Mouse (Mus musculus) gastrocnemius, adult 2 months (tissue): ENCODE measurements around the gene Sfmbt1. TPM values are rescaled to one million over a fixed set of nuclear protein-coding genes. Genes with fewer than 3 reads are reported as not detected.

Experiments used
- DNase-seq: peaks from one replicate; pipeline ENCODE4 v3.0.0; 2022
- H3K27ac ChIP-seq: fragments of 200-600 bp; 2 replicates; pipeline ENCODE4 v1.8.1; 2022; ENCODE audit warnings: mild to moderate bottlenecking
- H3K4me3 ChIP-seq: fragments of 200-600 bp; 2 replicates; pipeline ENCODE4 v1.8.1; 2022; ENCODE audit warnings: mild to moderate bottlenecking, moderate library complexity
- CTCF ChIP-seq: fragments of 200-600 bp; IDR thresholded peaks from 2 replicates; pipeline ENCODE4 v1.8.1; 2022; ENCODE audit warnings: antibody characterized with exemption, mild to moderate bottlenecking, moderate library complexity
- intact Hi-C: fragments of 180-260 bp; cut with DNase I; formaldehyde crosslinking; loops from one replicate; pipeline ENCODE4 v1.15.1; 2025
- total RNA-seq, 2 experiments: library from RNA; stranded (reverse); gene quantifications; 2 replicates each; pipeline ENCODE4 v1.2.3; 2021

The Sfmbt1 gene
- total RNA-seq, 2 experiments from 2014 or later = 11.0 to 11.4 TPM

GRCm38 (mm10) chr14:30721850-30722249 is 7.2 kb downstream of the Sfmbt1 start:
- intact Hi-C loops = no loop called here
- no peak for DNase-seq
- TF ChIP-seq CTCF = no peak
- H3K27ac ChIP-seq = no peak overlapping the region
- no peak overlapping the region for H3K4me3 ChIP-seq

DNA sequence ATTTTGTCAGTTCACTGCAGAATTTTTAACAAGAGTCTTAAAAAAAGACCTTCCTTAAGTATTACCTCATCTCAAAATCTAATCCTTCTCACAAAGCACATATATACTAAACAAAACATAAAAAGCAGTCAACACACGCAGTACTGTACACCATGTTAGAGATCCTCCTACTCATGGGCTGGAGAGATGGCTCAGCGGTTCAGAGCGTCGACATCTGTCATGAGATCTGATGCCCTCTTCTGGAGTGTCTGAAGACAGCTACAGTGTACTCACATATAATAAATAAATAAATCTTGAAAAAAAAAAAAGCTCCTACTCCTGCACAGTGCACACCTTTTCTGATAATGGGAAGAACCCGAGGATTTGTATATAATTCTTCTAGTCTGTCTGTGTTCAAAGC is 7.8 kb downstream of the Sfmbt1 start:
- no peak for DNase-seq
- TF ChIP-seq CTCF = no peak
- Histone ChIP-seq H3K27ac (no peak overlapping the region), H3K4me3 (no peak overlapping the region)
- intact Hi-C loops = no loop called here

DNA sequence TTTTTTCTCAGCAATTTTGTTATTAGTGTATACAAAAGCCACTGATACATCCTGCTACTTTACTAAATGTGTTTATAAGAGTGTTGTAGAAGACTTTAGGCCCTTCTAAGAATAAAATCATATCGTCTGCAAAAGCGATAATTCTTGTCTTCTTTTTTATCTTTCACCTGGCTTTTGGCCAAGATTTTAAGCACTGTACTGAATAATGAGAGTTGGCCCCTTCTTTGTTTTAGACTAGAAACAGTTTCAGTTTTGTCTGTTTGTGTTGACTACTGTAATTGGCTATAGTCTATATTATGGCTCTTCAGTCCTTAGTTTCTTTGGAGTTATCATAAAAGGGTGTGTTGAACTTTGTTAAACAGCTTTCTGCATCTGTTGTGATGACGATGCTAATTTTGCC is 17.2 kb downstream of the Sfmbt1 start:
- Histone ChIP-seq H3K4me3 (no peak overlapping the region), H3K27ac (no peak overlapping the region)
- DNase-seq = no peak
- intact Hi-C loops = no loop called here
- TF ChIP-seq CTCF = no peak

DNA sequence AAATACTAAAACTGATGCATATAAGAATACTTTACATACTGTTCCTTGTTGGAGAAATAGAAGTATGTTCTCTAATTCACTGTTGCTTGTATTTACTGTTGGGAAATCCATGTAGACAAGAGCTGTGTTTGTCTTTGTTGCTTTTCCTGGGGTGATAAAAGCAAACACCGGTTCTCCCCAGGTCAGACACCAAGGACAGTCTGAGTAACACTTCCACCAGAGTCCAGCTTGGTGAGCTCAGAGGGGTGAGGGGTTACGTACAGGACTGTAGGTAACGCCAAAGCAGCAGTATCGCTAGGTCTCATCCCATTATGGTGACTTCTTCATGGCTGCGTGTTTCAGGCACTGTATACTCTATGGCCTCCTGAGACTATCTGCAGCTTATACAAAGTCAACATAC is 20.0 kb downstream of the Sfmbt1 start:
- no peak for TF ChIP-seq CTCF
- intact Hi-C loops = no loop called here

DNA sequence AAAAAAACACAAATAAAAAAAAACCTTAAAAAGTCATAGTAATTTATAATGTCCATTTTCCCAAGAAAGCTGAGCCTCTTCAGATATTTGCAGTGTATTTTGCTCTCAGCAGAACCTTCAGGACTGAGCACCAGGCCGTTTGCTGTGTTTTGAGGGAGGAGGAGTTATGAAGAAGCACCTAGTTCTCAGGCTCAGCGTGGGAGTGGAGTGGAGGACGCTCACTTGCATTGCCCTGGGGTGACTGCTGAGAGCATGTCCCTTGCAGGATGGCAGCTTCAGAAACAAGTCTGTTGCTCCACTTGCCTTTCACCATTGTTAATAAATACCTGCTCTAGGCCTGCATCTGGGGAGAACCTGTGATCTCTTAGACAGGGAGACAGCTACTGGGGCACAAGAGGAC is 21.2 kb downstream of the Sfmbt1 start:
- no peak for DNase-seq
- intact Hi-C loops = no loop called here
- Histone ChIP-seq H3K4me3 (no peak overlapping the region), H3K27ac (no peak overlapping the region)
- TF ChIP-seq CTCF = no peak

More for the DNA sequence above, 20.0 kb downstream of the Sfmbt1 start:
- DNase-seq = no peak
- H3K27ac ChIP-seq = no peak overlapping the region
- H3K4me3 ChIP-seq = no peak overlapping the region

GRCm38 (mm10) chr14:30736413-30736812 is 21.8 kb downstream of the Sfmbt1 start:
- intact Hi-C loops = no loop called here
- no peak for DNase-seq
- Histone ChIP-seq H3K27ac (no peak overlapping the region), H3K4me3 (no peak overlapping the region)
- no peak for TF ChIP-seq CTCF

DNA sequence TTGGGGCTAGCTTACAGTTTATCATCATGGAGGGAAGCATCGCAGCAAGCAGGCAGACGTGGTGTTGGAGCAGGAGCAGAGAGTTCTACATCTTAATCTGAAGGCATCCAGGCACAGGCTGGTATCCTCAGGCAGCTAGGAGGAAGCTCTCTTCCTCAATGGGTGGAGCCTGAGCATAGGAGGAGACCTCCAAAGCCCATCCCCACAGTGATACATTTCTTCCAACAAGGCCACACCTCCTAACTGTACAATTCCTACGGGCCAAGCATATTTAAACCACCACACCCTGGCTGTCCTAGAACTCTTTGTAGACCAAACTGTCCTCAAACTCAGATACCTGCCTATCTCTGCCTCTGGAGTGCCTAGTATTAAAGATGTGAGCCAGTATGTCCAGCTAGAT is 29.2 kb downstream of the Sfmbt1 start:
- Histone ChIP-seq H3K27ac (no peak overlapping the region), H3K4me3 (no peak overlapping the region)
- no peak for DNase-seq
- intact Hi-C loops = no loop called here
- no peak for TF ChIP-seq CTCF

DNA sequence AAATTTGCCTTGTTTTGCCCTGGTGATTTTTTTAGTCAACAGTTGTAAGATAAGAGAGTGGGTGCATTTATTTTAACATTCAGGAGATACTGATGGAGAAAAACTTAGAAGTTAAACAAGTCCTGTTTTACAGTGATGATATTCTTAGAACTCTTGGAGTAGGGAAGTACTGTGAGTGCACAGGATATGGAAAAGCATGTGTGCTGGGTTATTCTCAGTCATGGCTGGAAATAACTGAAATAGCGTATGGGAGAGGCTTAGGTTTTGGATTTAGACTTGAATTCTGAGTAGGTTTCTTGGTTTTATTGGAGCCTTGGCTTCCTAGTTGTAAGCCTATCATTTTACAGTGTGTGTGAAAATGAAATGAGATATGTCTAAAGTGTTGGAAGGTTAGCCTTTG is 31.5 kb downstream of the Sfmbt1 start:
- no peak for DNase-seq
- TF ChIP-seq CTCF = no peak
- intact Hi-C loops = no loop called here
- no peak overlapping the region for H3K4me3 ChIP-seq
- no peak overlapping the region for H3K27ac ChIP-seq

GRCm38 (mm10) chr14:30757239-30757638 is 42.6 kb downstream of the Sfmbt1 start:
- DNase-seq = no peak
- H3K27ac ChIP-seq = no peak overlapping the region
- TF ChIP-seq CTCF = no peak
- H3K4me3 ChIP-seq = no peak overlapping the region
- intact Hi-C loops = no loop called here

GRCm38 (mm10) chr14:30761211-30761610 is 46.6 kb downstream of the Sfmbt1 start:
- intact Hi-C loops = loop anchor here (5.0 kb wide), 1 partner anchor 44 kb away; no protein-coding TSS in a partner anchor
- H3K27ac ChIP-seq = no peak overlapping the region
- DNase-seq = no peak
- H3K4me3 ChIP-seq = no peak overlapping the region
- no peak for TF ChIP-seq CTCF

GRCm38 (mm10) chr14:30762131-30762903 is 47.7 kb downstream of the Sfmbt1 start:
- DNase-seq = no peak
- Histone ChIP-seq H3K4me3 (no peak overlapping the region), H3K27ac (no peak overlapping the region)
- no peak for TF ChIP-seq CTCF
- intact Hi-C loops = loop anchor here (5.0 kb wide), 1 partner anchor 45 kb away; no protein-coding TSS in a partner anchor

- no peak overlapping the region for H3K27ac ChIP-seq
- intact Hi-C loops = loop anchor here (5.0 kb wide), 1 partner anchor 46 kb away; no protein-coding TSS in a partner anchor
- TF ChIP-seq CTCF = no peak
- DNase-seq = no peak
- H3K4me3 ChIP-seq = no peak overlapping the region
Measured at GRCm38 (mm10) chr14:30762904-30763568, 48.4 kb downstream of the Sfmbt1 start.

GRCm38 (mm10) chr14:30784614-30785013 is 70.0 kb downstream of the Sfmbt1 start:
- no peak overlapping the region for H3K4me3 ChIP-seq
- H3K27ac ChIP-seq = no peak overlapping the region
- intact Hi-C loops = no loop called here
- no peak for TF ChIP-seq CTCF
- no peak for DNase-seq

DNA sequence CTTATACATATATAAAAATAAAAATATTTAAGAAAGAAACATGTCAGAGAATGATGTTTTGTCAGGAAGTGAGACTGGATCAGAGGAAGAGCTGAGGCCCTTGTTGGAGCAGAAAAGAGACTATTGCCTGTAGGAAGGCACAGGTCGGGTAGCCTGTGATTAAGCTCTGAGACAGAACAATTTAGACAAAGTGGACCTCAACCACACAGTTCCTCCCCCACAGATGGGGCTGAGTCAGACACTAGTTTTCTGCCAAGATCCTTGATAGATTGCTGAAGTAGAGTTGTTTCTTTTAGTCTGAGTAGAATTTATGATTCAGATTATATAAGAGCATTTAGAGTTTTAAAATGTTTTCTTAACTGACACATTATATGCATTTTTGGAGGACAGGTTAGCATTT is 74.8 kb downstream of the Sfmbt1 start:
- intact Hi-C loops = no loop called here
- no peak overlapping the region for H3K27ac ChIP-seq
- TF ChIP-seq CTCF = no peak
- no peak overlapping the region for H3K4me3 ChIP-seq
- no peak for DNase-seq
